Mouse (Mus musculus) CH12.LX (cell line): ENCODE results near the gene Drc1. TPM values are rescaled to one million over a fixed set of nuclear protein-coding genes. Genes with fewer than 3 reads are reported as not detected.

Experiments used
- DNase-seq: peaks from one replicate; pipeline ENCODE4 v3.0.0-alpha.2; 2013; ENCODE audit errors: extremely low read depth
- H3K27ac ChIP-seq: 2 replicates; pipeline ENCODE4 v1.5.1; 2012; ENCODE audit warnings: low read depth, mild to moderate bottlenecking, control low read depth, moderate library complexity; ENCODE audit not compliant: insufficient read depth
- H3K27me3 ChIP-seq: replicated peaks from 2 replicates; pipeline ENCODE3; 2012; ENCODE audit warnings: inconsistent platforms
- H3K36me3 ChIP-seq, 2 experiments: replicated peaks in 1 of 2; 2 replicates each; pipeline versions ENCODE3 to v1.6.1; 2012; ENCODE audit warnings: inconsistent platforms in 1 of 2, low read length in 1 of 2, mild to moderate bottlenecking in 1 of 2, mixed read lengths in 1 of 2, moderate library complexity in 1 of 2; ENCODE audit not compliant: control insufficient read depth in 1 of 2, insufficient read depth in 1 of 2
- H3K4me1 ChIP-seq, 2 experiments: 2 replicates each; pipeline ENCODE4 v1.6.1; 2012; ENCODE audit warnings: inconsistent platforms in 1 of 2, moderate library complexity in 1 of 2; ENCODE audit not compliant: insufficient read depth in 2 of 2, control insufficient read depth in 1 of 2
- H3K4me2 ChIP-seq: 2 replicates; pipeline ENCODE4 v1.6.1; 2012; ENCODE audit warnings: low read depth, mild to moderate bottlenecking, control low read depth; ENCODE audit not compliant: poor library complexity, insufficient read depth, severe bottlenecking
- H3K4me3 ChIP-seq, 3 experiments: fragments of 150-350 bp in 1 of 3; sonication (generic) in 1 of 3; replicated peaks in 1 of 3; 2 replicates each; pipeline versions ENCODE3 to v1.5.1; 2011 to 2012; ENCODE audit warnings: low read depth in 2 of 3, low read length in 2 of 3, mild to moderate bottlenecking in 2 of 3, moderate library complexity in 2 of 3, control low read depth in 1 of 3, improper control_type of control experiment in 1 of 3, inconsistent platforms in 1 of 3, mixed read lengths in 1 of 3; ENCODE audit not compliant: poor library complexity in 1 of 3
- H3K79me2 ChIP-seq: replicated peaks from 2 replicates; pipeline ENCODE4 v1.6.1; 2012; ENCODE audit warnings: mild to moderate bottlenecking, moderate library complexity; ENCODE audit not compliant: control insufficient read depth, poor library complexity, insufficient read depth, severe bottlenecking; ENCODE audit errors: extremely low read depth
- H3K9ac ChIP-seq: 2 replicates; pipeline ENCODE4 v1.6.1; 2012; ENCODE audit warnings: low read depth, mild to moderate bottlenecking, control low read depth, moderate library complexity; ENCODE audit not compliant: insufficient read depth
- H3K9me3 ChIP-seq: replicated peaks from 2 replicates; pipeline ENCODE3; 2012; ENCODE audit warnings: low read length, inconsistent platforms, mixed read lengths
- BHLHE40 ChIP-seq: IDR thresholded peaks from 2 replicates; pipeline ENCODE4 v1.6.1; 2011; ENCODE audit warnings: mild to moderate bottlenecking, low read depth, low read length, improper control_type of control experiment
- E2F4 ChIP-seq: IDR thresholded peaks from 2 replicates; pipeline ENCODE4 v1.6.1; 2011; ENCODE audit warnings: low read depth, low read length, improper control_type of control experiment; ENCODE audit not compliant: insufficient replicate concordance
- ETS1 ChIP-seq: conservative IDR thresholded peaks from 2 replicates; pipeline ENCODE4 v1.6.1; 2012; ENCODE audit warnings: low read depth, mild to moderate bottlenecking, inconsistent platforms, low read length, improper control_type of control experiment, moderate library complexity
- GABPA ChIP-seq: IDR thresholded peaks from 2 replicates; pipeline ENCODE4 v1.6.1; 2012; ENCODE audit warnings: low read depth, low read length, improper control_type of control experiment, inconsistent platforms; ENCODE audit not compliant: insufficient replicate concordance
- HCFC1 ChIP-seq: IDR thresholded peaks from 2 replicates; pipeline ENCODE4 v1.6.1; 2012; ENCODE audit warnings: low read depth, mild to moderate bottlenecking, inconsistent platforms, low read length, improper control_type of control experiment
- IRF4 ChIP-seq: IDR thresholded peaks from 2 replicates; pipeline ENCODE4 v1.6.1; 2014; ENCODE audit warnings: low read depth, mild to moderate bottlenecking, inconsistent platforms, low read length, improper control_type of control experiment
- JUND ChIP-seq: conservative IDR thresholded peaks from 2 replicates; pipeline ENCODE4 v1.6.1; 2011; ENCODE audit warnings: low read depth, low read length, improper control_type of control experiment
- MAFK ChIP-seq: IDR thresholded peaks from 2 replicates; pipeline ENCODE4 v1.6.1; 2011; ENCODE audit warnings: low read length, improper control_type of control experiment; ENCODE audit not compliant: insufficient replicate concordance
- MAZ ChIP-seq: IDR thresholded peaks from 2 replicates; pipeline ENCODE4 v1.6.1; 2012; ENCODE audit warnings: low read depth, mild to moderate bottlenecking, inconsistent platforms, low read length, improper control_type of control experiment, moderate library complexity
- MEF2A ChIP-seq: IDR thresholded peaks from 2 replicates; pipeline ENCODE4 v1.6.1; 2014; ENCODE audit warnings: low read depth, mild to moderate bottlenecking, inconsistent platforms, low read length, improper control_type of control experiment, borderline replicate concordance
- MYC ChIP-seq: IDR thresholded peaks from 2 replicates; pipeline ENCODE4 v1.6.1; 2011; ENCODE audit warnings: low read depth, mild to moderate bottlenecking, improper control_type of control experiment, low read length
- NELFE ChIP-seq: IDR thresholded peaks from 2 replicates; pipeline ENCODE4 v1.6.1; 2011; ENCODE audit warnings: low read depth, low read length, improper control_type of control experiment
- POLR2A ChIP-seq: IDR thresholded peaks from 2 replicates; pipeline ENCODE4 v1.6.1; 2011; ENCODE audit warnings: low read depth, mild to moderate bottlenecking, improper control_type of control experiment, low read length
- POLR2AphosphoS2 ChIP-seq: IDR thresholded peaks from 2 replicates; pipeline ENCODE4 v1.6.1; 2011; ENCODE audit warnings: low read depth, low read length, improper control_type of control experiment
- RCOR1 ChIP-seq: conservative IDR thresholded peaks from 2 replicates; pipeline ENCODE4 v1.6.1; 2012; ENCODE audit warnings: low read depth, mild to moderate bottlenecking, inconsistent platforms, low read length, improper control_type of control experiment
- SIN3A ChIP-seq: IDR thresholded peaks from 2 replicates; pipeline ENCODE4 v1.6.1; 2012; ENCODE audit warnings: low read length, improper control_type of control experiment, inconsistent platforms
- TBP ChIP-seq: conservative IDR thresholded peaks from 2 replicates; pipeline ENCODE4 v1.6.1; 2011; ENCODE audit warnings: low read depth, low read length, improper control_type of control experiment
- TCF12 ChIP-seq: IDR thresholded peaks from 2 replicates; pipeline ENCODE4 v1.6.1; 2014; ENCODE audit warnings: low read depth, mild to moderate bottlenecking, inconsistent platforms, low read length, improper control_type of control experiment
- UBTF ChIP-seq: IDR thresholded peaks from 2 replicates; pipeline ENCODE4 v1.6.1; 2012; ENCODE audit warnings: low read depth, mild to moderate bottlenecking, inconsistent platforms, low read length, improper control_type of control experiment, moderate library complexity
- USF1 ChIP-seq: IDR thresholded peaks from 2 replicates; pipeline ENCODE4 v1.6.1; 2014; ENCODE audit warnings: low read depth, mild to moderate bottlenecking, inconsistent platforms, low read length, improper control_type of control experiment
- ZC3H11A ChIP-seq: IDR thresholded peaks from 2 replicates; pipeline ENCODE4 v1.6.1; 2012; ENCODE audit warnings: low read depth, mild to moderate bottlenecking, inconsistent platforms, low read length, improper control_type of control experiment
- ZKSCAN1 ChIP-seq: IDR thresholded peaks from 2 replicates; pipeline ENCODE4 v1.6.1; 2012; ENCODE audit warnings: low read depth, inconsistent platforms, low read length, improper control_type of control experiment, borderline replicate concordance
- ZNF384 ChIP-seq: IDR thresholded peaks from 2 replicates; pipeline ENCODE4 v1.6.1; 2012; ENCODE audit warnings: low read depth, low read length, improper control_type of control experiment, inconsistent platforms
- dilution Hi-C: fragments of 300-500 bp; cut with MboI; formaldehyde crosslinking; loops from 2 replicates; pipeline ENCODE4 v1.14.3; 2020; ENCODE audit warnings: low sequenced_read_pairs; ENCODE audit not compliant: extremely low pct_unique_long_range_greater_than_20kb, extremely low pct_ligation_motif_present
- in situ Hi-C: fragments of 300-500 bp; cut with MboI; formaldehyde crosslinking; loops from 3 replicates; pipeline ENCODE4 v1.14.3; 2019; ENCODE audit warnings: low sequenced_read_pairs, low pct_ligation_motif_present, low pct_unique_long_range_greater_than_20kb, mixed read lengths
- polyA plus RNA-seq: library from polyadenylated mRNA; unstranded; fragments of >175 nt; gene quantifications from 2 replicates; pipeline ENCODE4 v1.2.1, GENCODE M21; 2012; ENCODE audit warnings: low read depth; ENCODE audit not compliant: insufficient read length
- total RNA-seq, 2 experiments: library from RNA; depleted of rRNA; stranded (reverse); fragments of 300-350 nt in 1 of 2; fragments of >200 nt in 1 of 2; gene quantifications; 2 replicates each; pipeline ENCODE4 v1.2.3; 2012 to 2014

Drc1 gene
- total and polyA plus RNA-seq, 3 experiments, result 0.04 TPM; not detected in 2

DNA sequence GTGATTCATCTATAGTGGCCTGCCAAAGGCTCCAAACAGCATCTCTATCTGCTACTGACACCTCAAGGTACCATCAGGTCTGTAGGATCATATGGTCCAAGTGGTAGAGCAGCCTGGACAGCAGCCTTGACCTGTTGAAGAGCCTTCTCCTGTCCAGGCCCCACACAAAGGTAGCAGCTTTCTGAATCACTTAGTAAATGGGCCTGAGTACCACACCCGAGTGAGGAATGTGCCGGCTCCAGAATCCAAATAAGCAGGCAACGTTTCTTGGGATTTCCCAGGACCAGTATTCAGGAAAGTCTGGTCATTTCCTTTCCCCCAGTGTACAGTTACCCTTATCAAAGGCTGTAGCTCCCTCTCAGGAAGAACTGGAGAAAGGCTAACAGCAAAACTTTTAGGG lies 2.2 kb upstream of the Drc1 start:
- TF ChIP-seq RCOR1 (no peak), TBP (no peak), BHLHE40 (no peak), TCF12 (no peak), USF1 (no peak), ETS1 (no peak), E2F4 (no peak), HCFC1 (no peak), SIN3A (no peak), JUND (no peak), MYC (no peak)

DNA sequence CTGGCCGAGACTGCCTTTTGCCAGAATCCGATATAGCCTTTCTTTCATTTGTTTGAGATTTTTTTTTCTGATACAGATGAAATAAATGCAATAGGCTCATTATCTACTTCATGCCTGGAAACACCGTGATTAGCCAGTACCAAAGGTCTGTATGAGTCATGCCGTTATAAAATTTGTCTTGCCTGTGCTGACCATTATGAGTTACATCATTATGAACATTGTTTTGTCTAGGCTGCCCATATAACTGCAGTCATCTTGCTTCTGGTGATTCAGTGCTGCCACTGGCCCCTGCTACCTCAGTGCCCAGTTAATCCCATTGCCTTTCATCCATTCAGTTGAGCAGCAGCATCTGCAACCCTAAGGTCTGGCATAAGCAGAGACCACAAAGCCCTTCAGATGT lies 1.7 kb upstream of the Drc1 start:
- Histone ChIP-seq H3K27ac (no peak overlapping the region), H3K4me2 (no peak overlapping the region), H3K9ac (no peak overlapping the region), H3K36me3 (no peaks in the 10 kb centered on the region)
- TF ChIP-seq ZKSCAN1 (no peak), MAZ (no peak), ETS1 (no peak), MAFK (no peak), POLR2A (no peak), ZNF384 (no peak), TCF12 (no peak), POLR2AphosphoS2 (no peak), MEF2A (no peak), BHLHE40 (no peak), GABPA (no peak), NELFE (no peak), IRF4 (no peak), UBTF (no peak), ZC3H11A (no peak)
- TF ChIP-seq, all 38 proteins: peak for 0
- Histone ChIP-seq H3K27me3 (no peaks in the 10 kb centered on the region), H3K9me3 (no peaks in the 10 kb centered on the region), H3K79me2 (no peaks in the 10 kb centered on the region), H3K4me3 (no peak overlapping the region), H3K4me1 (no peaks in the 10 kb centered on the region)
- dilution Hi-C loops, result no loop called here
- in situ Hi-C loops, result no loop called here
- no peak for DNase-seq

More for the DNA sequence above, 2.2 kb upstream of the Drc1 start:
- no peaks in the 10 kb centered on the region for H3K79me2 ChIP-seq
- no peak overlapping the region for H3K9ac ChIP-seq
- H3K36me3 ChIP-seq, result no peaks in the 10 kb centered on the region
- no peaks in the 10 kb centered on the region for H3K4me1 ChIP-seq
- no peak overlapping the region for H3K4me2 ChIP-seq
- H3K27me3 ChIP-seq, result no peaks in the 10 kb centered on the region
- dilution Hi-C loops, result no loop called here
- DNase-seq, result no peak
- in situ Hi-C loops, result no loop called here
- H3K9me3 ChIP-seq, result no peaks in the 10 kb centered on the region
- H3K27ac ChIP-seq, result no peak overlapping the region
- no peak overlapping the region for H3K4me3 ChIP-seq
